Mouse (Mus musculus) heart, postnatal 0 days (tissue): ENCODE measurements around the gene Kcnma1.

ENCODE experiments used
- CTCF ChIP-seq: IDR thresholded peaks from 2 replicates; pipeline ENCODE4 v1.5.1; 2016; ENCODE audit warnings: antibody characterized with exemption, control low read depth, low read depth
- EP300 ChIP-seq: IDR thresholded peaks from 2 replicates; pipeline ENCODE4 v1.6.1; 2016; ENCODE audit warnings: antibody characterized with exemption, low read depth

- TF ChIP-seq CTCF (peak; percentile 64), EP300 (no peak)
Observed at GRCm38 (mm10) chr14:23400777-23401469, 613.4 kb downstream of the Kcnma1 start.
